Mouse (Mus musculus) kidney, adult 8-10 months (tissue): ENCODE results near the gene Phlpp1.

ENCODE experiments used
- DNase-seq, 2 experiments: peaks; one replicate each; pipeline ENCODE4 v3.0.0; 2022

The Phlpp1 gene

GRCm38 (mm10) chr1:106168001-106168400 lies 3.6 kb upstream of the Phlpp1 start:
- DNase-seq = no peak

- no peak for DNase-seq
Measured at GRCm38 (mm10) chr1:106168801-106169200, 2.8 kb upstream of the Phlpp1 start.

- no peak for DNase-seq
Measured at GRCm38 (mm10) chr1:106169741-106170265, 1.7 kb upstream of the Phlpp1 start.

GRCm38 (mm10) chr1:106172301-106172930 lies 864 bp downstream of the Phlpp1 start:
- peak; percentile 38 to 41 for DNase-seq

GRCm38 (mm10) chr1:106172931-106173371 lies 1.4 kb downstream of the Phlpp1 start:
- DNase-seq = peak in 1 of 2 experiments; percentile 16

- no peak for DNase-seq
Measured at GRCm38 (mm10) chr1:106173621-106174156, 2.1 kb downstream of the Phlpp1 start.

GRCm38 (mm10) chr1:106174598-106174997 lies 3.0 kb downstream of the Phlpp1 start:
- no peak for DNase-seq

- no peak for DNase-seq
Measured at GRCm38 (mm10) chr1:106175360-106175759, 3.8 kb downstream of the Phlpp1 start.

- DNase-seq = no peak
Measured at GRCm38 (mm10) chr1:106176791-106177190, 5.2 kb downstream of the Phlpp1 start.

GRCm38 (mm10) chr1:106177868-106178790 lies 6.6 kb downstream of the Phlpp1 start:
- no peak for DNase-seq

- DNase-seq = no peak
Measured at GRCm38 (mm10) chr1:106183701-106184100, 12.1 kb downstream of the Phlpp1 start.

GRCm38 (mm10) chr1:106184780-106185460 lies 13.4 kb downstream of the Phlpp1 start:
- DNase-seq = no peak

GRCm38 (mm10) chr1:106185461-106185924 lies 13.9 kb downstream of the Phlpp1 start:
- DNase-seq = no peak

GRCm38 (mm10) chr1:106186062-106186461 lies 14.5 kb downstream of the Phlpp1 start:
- no peak for DNase-seq

- DNase-seq = no peak
Measured at GRCm38 (mm10) chr1:106187480-106187879, 15.9 kb downstream of the Phlpp1 start.

GRCm38 (mm10) chr1:106188756-106189155 lies 17.2 kb downstream of the Phlpp1 start:
- no peak for DNase-seq

GRCm38 (mm10) chr1:106189311-106189710 lies 17.8 kb downstream of the Phlpp1 start:
- no peak for DNase-seq

GRCm38 (mm10) chr1:106190695-106191094 lies 19.1 kb downstream of the Phlpp1 start:
- DNase-seq = no peak

- DNase-seq = no peak
Measured at GRCm38 (mm10) chr1:106191885-106192284, 20.3 kb downstream of the Phlpp1 start.

- no peak for DNase-seq
Measured at GRCm38 (mm10) chr1:106192864-106193470, 21.4 kb downstream of the Phlpp1 start.

- no peak for DNase-seq
Measured at GRCm38 (mm10) chr1:106193487-106193886, 21.9 kb downstream of the Phlpp1 start.

- no peak for DNase-seq
Measured at GRCm38 (mm10) chr1:106194263-106194662, 22.7 kb downstream of the Phlpp1 start.
